Mouse (Mus musculus) kidney, embryonic 14.5 days (tissue): ENCODE measurements around the gene Gas2l2. TPM values are rescaled to one million over a fixed set of nuclear protein-coding genes. Genes with fewer than 3 reads are reported as not detected.

Experiments
- ATAC-seq: fragments of 200-750 bp; cut with Nextera tagmentation; 2 replicates; pipeline ENCODE4 v1.8.0; 2017; ENCODE audit warnings: moderate number of reproducible peaks, mild to moderate bottlenecking, moderate TSS enrichment, moderate library complexity; ENCODE audit not compliant: low FRiP score, low TSS enrichment
- H3K27ac ChIP-seq: fragments of 300-500 bp; sonication (generic); 2 replicates; pipeline ENCODE4 v1.5.1; 2014; ENCODE audit warnings: low read depth, mild to moderate bottlenecking, low read length, moderate library complexity, mixed read lengths
- H3K27me3 ChIP-seq: fragments of 300-500 bp; sonication (generic); 2 replicates; pipeline ENCODE4 v1.6.1; 2014; ENCODE audit warnings: mild to moderate bottlenecking, low read length; ENCODE audit not compliant: control insufficient read depth, insufficient read depth
- H3K36me3 ChIP-seq: fragments of 300-500 bp; sonication (generic); 2 replicates; pipeline ENCODE4 v1.6.1; 2014; ENCODE audit warnings: low read length, mixed read lengths; ENCODE audit not compliant: control insufficient read depth, insufficient read depth
- H3K4me1 ChIP-seq: fragments of 300-500 bp; sonication (generic); 2 replicates; pipeline ENCODE4 v1.6.1; 2014; ENCODE audit warnings: low read length, mixed read lengths; ENCODE audit not compliant: control insufficient read depth, insufficient read depth
- H3K4me2 ChIP-seq: fragments of 300-500 bp; sonication (generic); replicated peaks from 2 replicates; pipeline ENCODE4 v1.6.1; 2014; ENCODE audit warnings: low read depth, mild to moderate bottlenecking, low read length
- H3K4me3 ChIP-seq: fragments of 300-500 bp; sonication (generic); 2 replicates; pipeline ENCODE4 v1.5.1; 2014; ENCODE audit warnings: mild to moderate bottlenecking, low read length
- H3K9ac ChIP-seq: fragments of 300-500 bp; sonication (generic); 2 replicates; pipeline ENCODE4 v1.6.1; 2014; ENCODE audit warnings: low read depth, mild to moderate bottlenecking, low read length, moderate library complexity
- H3K9me3 ChIP-seq: fragments of 300-500 bp; sonication (generic); 2 replicates; pipeline ENCODE4 v1.6.1; 2016; ENCODE audit warnings: low read length; ENCODE audit not compliant: control insufficient read depth
- WGBS: fragments of 180-500 bp; shearing (Covaris S2); extraction: QIAGEN DNeasy Blood & Tissue Kit; methylation state at CpG from one replicate; pipeline ENCODE4 v1.1.7; 2014; 5-methylcytosine and 5-hydroxymethylcytosine counted together
- polyA plus RNA-seq: library from polyadenylated mRNA; unstranded; fragments of >200 nt; fragmentation: Nextera tagmentation; extraction: Ambion mirVana; gene quantifications from 2 replicates; pipeline ENCODE4 v1.2.1, GENCODE M21; 2014

The Gas2l2 gene
- polyA plus RNA-seq, 1 experiment from 2014 or later = not detected

DNA sequence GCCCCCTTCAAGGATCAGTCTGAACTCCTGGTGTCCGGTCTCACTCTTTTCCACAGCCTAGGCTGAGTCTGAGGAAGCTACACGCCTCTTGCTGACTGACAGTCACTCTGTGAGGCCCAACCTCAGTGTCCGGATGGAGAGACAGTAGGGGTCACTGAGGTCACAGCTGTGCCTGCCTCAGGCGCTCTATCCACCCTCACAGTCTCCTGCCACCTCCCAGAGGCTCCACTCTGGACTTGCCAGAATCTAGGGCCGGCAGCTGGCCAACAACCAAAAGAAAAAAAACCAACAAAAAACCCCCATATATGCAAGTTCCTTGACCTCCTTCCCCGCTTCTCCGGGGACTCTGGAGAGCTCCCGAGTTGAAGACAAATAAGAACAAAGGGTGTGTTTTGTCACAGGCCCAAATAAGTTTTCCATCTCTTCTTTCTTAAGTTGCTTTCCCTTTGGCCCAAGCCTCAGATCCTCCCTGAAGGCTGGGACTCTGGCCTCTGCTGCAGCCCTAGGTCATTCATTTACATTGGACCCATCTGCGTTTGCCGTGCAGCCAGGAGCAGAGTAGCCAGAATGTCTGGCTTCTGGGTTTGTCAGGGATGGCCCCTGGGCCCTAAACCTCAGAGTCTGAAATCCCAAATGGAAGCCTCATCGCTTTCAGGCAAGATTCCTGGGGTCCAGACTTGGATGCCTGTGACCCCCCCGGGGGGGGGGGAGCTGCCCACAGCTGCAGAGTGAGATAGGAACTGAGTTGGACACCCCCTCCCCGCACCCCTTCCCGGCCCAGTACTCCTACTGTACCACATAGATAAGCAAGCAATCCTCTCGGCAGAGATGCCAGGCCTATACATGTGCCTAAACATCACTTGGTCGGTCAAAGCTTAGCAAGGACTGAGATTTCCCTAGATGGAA, 19.0 kb upstream of the Gas2l2 start:
- Histone ChIP-seq H3K9me3 (no peaks in the 10 kb centered on the region), H3K27ac (peak overlapping the region; percentile 76; the same call in 1 of the 2 replicates), H3K4me2 (no peak overlapping the region), H3K36me3 (no peaks in the 10 kb centered on the region), H3K9ac (no peak overlapping the region), H3K4me3 (no peak overlapping the region), H3K27me3 (peaks cover 28% of the 10 kb centered on the region), H3K4me1 (peaks cover 22% of the 10 kb centered on the region)
- ATAC-seq = peak; percentile 38; the same call in 1 of the 2 replicates
- 43% methylated on average over 16 of the region's 16 CpGs for WGBS

DNA sequence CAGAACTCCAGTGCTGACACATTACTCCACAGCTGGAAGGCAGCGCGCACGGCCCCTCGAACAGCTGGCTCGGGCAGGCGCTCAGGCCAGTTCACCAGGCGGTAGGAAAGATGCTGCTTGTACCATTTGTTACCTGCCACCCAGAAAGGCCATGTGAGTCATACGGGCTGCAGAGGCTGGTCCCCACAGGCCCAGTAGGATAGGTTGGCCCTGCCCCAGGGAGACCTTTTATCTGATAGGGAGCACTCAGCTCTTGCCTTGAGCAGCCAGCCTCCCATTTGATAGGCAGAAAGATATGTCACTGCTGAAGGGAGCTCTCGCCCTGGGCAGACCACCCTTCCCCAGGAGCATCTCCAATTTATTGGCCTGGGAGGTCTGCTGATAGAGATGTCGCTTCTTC, 18.4 kb upstream of the Gas2l2 start:
- Histone ChIP-seq H3K9ac (no peak overlapping the region), H3K9me3 (no peaks in the 10 kb centered on the region), H3K4me3 (no peak overlapping the region), H3K36me3 (no peaks in the 10 kb centered on the region), H3K27me3 (peaks cover 34% of the 10 kb centered on the region), H3K4me1 (peaks cover 22% of the 10 kb centered on the region), H3K4me2 (no peak overlapping the region), H3K27ac (no peak overlapping the region; the same call in 1 of the 2 replicates)
- ATAC-seq = no peak
- 61% methylated on average over 10 of the region's 10 CpGs for WGBS

DNA sequence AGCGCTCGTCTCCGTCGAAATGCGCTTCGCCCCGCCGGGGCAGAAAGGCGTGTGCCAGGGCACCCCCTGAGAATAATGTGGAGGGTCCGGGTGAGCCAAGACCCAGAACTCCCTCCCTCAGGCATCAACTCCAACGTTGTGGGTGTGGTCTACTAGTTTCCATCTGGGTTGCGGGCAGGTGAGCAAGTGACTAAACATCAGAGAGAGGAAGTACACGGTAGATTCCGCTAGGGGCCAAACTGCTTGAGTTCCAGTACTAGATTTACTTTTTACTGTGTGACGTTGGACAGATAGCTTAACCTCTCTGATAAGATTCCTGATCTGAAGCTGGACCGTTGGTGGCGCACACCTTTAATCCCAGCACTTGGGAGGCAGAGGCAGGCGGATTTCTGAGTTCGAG, 15.7 kb upstream of the Gas2l2 start:
- peaks cover 51% of the 10 kb centered on the region for H3K27me3 ChIP-seq
- no peak for ATAC-seq

DNA sequence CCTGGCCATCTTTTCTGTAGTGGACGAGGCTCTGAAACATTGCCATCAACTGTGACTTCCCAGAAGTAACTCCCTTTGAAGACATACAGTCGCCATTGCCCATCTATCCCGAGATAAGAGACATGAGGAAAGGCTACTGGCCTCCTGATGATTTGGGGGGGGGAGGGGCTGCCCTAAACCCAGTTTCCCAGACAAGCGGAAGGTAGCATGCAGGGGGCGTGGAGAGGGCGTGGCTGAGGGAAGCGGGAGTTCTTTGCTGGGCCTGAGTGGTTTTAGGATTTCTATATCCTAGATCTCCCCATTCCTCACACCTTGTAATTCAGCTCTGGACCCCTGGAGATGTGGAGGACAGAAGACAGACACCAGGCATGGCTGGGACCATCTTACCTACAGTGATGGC, 14.6 kb upstream of the Gas2l2 start:
- Histone ChIP-seq H3K4me2 (no peak overlapping the region), H3K36me3 (no peaks in the 10 kb centered on the region), H3K4me1 (peaks cover 14% of the 10 kb centered on the region), H3K27me3 (peaks cover 51% of the 10 kb centered on the region), H3K9ac (no peak overlapping the region), H3K9me3 (no peaks in the 10 kb centered on the region), H3K27ac (no peak overlapping the region), H3K4me3 (no peak overlapping the region)
- ATAC-seq = no peak
- WGBS = 6% methylated on average over 7 of the region's 7 CpGs

More for the DNA sequence above, 15.7 kb upstream of the Gas2l2 start:
- no peaks in the 10 kb centered on the region for H3K9me3 ChIP-seq
- H3K4me1 ChIP-seq = peaks cover 22% of the 10 kb centered on the region
- H3K4me2 ChIP-seq = peak overlapping the region; percentile 41
- peak overlapping the region; percentile 25 for H3K4me3 ChIP-seq
- H3K36me3 ChIP-seq = no peaks in the 10 kb centered on the region
- 29% methylated on average over 19 of the region's 19 CpGs for WGBS
- H3K9ac ChIP-seq = no peak overlapping the region
- H3K27ac ChIP-seq = no peak overlapping the region

DNA sequence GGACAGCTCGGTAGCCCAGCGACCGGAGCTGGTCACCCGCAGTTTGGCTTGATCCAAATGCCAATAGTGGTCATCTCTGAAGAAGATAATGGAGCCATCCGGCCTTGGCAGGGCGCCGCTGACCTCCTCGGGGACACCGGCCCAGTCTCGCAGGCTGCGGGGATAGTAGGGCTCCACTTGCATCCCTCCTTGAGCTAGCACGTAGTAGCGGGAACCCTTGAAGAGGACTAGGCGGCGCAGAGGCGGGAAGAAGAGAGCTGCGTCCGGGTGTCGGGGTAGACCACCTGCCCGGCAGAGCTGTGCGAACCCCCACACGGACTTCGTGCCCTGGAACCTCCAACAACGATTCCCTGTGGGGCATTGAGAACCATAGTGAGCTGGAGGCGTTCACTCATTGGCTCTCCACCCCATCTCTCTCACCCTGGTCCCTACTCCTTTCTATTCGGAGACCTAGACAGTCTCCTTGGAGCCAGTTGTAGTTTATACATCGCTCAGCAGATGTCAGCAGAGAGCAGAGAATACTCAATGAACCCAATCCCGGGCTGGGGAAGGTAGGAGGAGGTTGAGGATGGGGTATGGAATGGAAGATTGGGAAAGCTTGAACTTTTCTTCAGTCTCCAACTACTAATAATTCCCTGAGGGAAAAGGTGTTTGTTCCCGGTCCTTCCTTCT, 13.5 kb upstream of the Gas2l2 start:
- H3K27ac ChIP-seq = no peak overlapping the region
- H3K27me3 ChIP-seq = peaks cover 51% of the 10 kb centered on the region
- peak overlapping the region; percentile 32; the same call in 1 of the 2 replicates for H3K4me2 ChIP-seq
- WGBS = 12% methylated on average over 29 of the region's 29 CpGs
- peaks cover 3% of the 10 kb centered on the region; the same call in 1 of the 2 replicates for H3K4me1 ChIP-seq
- H3K9me3 ChIP-seq = no peaks in the 10 kb centered on the region
- 0 out of 2 replicates have a peak, but pooled peaks have one; percentile 25 for ATAC-seq
- no peaks in the 10 kb centered on the region for H3K36me3 ChIP-seq
- no peak overlapping the region for H3K9ac ChIP-seq
- peak overlapping the region; percentile 3; the same call in 1 of the 2 replicates for H3K4me3 ChIP-seq

DNA sequence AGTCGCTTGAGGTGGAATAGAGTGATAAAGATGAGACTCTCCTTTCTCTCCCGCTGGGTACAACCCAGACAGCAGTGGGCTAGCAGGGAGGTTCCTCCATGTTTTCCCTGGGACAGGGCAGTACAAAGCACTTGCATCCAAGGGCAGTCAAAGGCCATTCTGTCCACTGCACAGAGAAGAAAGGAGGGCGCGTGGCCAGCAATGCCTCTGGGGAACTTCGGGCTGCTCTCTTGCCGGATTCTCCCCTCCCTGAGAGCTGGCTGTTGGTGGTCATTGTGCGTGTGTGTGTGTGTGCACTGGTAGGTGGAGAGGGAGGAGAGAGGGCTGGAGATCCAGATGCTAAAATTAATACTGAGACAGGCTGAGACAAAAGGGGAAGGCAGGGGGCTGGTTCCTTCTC, 12.0 kb upstream of the Gas2l2 start:
- 44% methylated on average over 7 of the region's 7 CpGs for WGBS
- no peak overlapping the region for H3K4me3 ChIP-seq
- H3K9me3 ChIP-seq = no peaks in the 10 kb centered on the region
- no peaks in the 10 kb centered on the region for H3K36me3 ChIP-seq
- H3K27me3 ChIP-seq = peaks cover 46% of the 10 kb centered on the region
- no peak for ATAC-seq
- H3K4me2 ChIP-seq = peak overlapping the region; percentile 84; the same call in 1 of the 2 replicates
- H3K27ac ChIP-seq = no peak overlapping the region
- H3K9ac ChIP-seq = no peak overlapping the region
- H3K4me1 ChIP-seq = no peaks in the 10 kb centered on the region

DNA sequence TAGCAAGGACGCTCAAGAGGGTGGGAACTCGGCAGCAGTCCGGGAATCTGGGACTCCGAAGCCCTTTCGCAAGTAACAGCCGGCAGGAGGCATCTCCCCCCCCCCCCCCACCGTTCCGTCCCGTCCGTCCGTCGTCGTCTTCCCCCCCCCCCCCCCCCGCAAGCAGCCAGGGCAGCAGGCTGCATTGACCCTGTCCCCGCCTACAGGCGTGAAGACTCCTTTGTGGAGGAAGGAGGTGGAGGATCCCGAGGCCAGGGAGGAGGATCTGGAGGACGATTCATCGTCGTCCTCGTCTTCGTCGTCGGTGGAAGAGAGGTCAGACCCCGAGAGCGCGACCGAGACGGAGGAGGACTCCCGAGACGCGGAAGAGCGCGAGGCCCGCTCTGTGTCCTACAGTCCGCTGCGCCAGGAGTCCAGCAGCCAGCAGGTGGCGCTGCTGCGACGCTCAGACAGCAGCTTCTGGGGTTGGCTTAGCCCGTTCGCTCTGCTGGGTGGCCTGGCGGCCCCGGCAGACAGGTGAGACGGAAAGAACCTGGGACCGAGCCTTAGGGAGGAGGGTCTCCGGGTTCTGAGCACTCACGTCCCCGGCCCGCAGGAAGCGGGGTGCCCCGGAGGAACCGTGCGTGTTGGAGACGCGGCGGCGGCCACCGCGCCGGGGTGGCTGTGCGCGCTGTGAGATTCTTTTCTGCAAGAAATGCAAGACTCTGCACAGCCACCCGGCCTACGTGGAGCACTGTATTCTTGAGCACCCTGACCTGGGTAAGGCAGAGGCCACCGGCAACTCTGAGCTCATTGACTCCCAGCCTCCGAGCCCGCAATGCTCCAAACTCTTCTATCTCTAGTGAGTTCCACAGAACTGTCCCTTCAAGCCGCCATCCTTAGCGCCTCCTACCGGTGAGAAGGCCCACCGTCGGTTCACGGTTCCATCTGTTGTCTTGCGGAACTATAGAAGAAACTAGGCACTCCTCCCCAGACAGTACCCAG, 11.1 kb upstream of the Gas2l2 start:
- Histone ChIP-seq H3K27ac (no peak overlapping the region), H3K36me3 (no peaks in the 10 kb centered on the region), H3K9me3 (no peaks in the 10 kb centered on the region), H3K4me2 (peak overlapping the region; percentile 84), H3K4me3 (peak overlapping the region; percentile 48), H3K9ac (peak overlapping the region; percentile 38), H3K27me3 (peaks cover 41% of the 10 kb centered on the region), H3K4me1 (no peaks in the 10 kb centered on the region)
- WGBS = 1% methylated on average over 61 of the region's 75 CpGs
- peak; percentile 92 for ATAC-seq

DNA sequence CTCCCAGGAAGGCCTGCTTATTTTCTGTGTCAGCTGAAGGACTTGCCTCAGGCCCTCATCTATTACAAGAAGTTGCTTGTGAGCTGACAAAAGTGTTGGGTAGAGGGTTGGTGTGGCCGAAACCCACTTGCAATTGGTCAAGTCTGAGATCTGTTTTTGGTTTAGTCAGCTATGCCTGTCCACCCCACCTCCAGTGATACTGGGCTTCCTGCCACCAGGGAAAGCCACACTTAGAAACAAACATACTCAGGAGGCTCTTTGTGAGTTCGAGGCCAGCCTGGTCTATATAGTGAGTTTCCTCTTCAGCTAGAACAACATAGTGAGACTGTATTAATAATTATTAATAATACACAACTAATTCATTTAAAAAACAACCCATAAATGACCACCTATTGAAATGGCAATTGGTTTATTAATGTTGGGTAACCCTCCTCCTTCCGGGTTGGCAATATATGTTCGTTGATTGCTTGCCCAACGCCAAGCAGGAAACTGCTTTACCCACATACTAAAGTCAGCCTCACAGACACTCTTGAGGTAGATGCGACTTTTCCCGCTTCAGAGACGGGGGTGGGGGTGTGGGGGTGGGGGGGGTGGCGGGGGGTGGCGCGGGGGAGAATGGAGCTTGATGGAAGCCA, 10.3 kb upstream of the Gas2l2 start:
- Histone ChIP-seq H3K9ac (no peak overlapping the region), H3K27me3 (peaks cover 33% of the 10 kb centered on the region), H3K4me2 (peak overlapping the region; percentile 84), H3K27ac (no peak overlapping the region), H3K4me1 (no peaks in the 10 kb centered on the region), H3K36me3 (no peaks in the 10 kb centered on the region), H3K4me3 (peak overlapping the region; percentile 48; the same call in 1 of the 2 replicates), H3K9me3 (no peaks in the 10 kb centered on the region)
- 30% methylated on average over 11 of the region's 11 CpGs for WGBS
- ATAC-seq = no peak
